Mouse (Mus musculus) adrenal gland, adult 18-20 months (tissue): ENCODE measurements around the gene Ndst4. TPM values are rescaled to one million over a fixed set of nuclear protein-coding genes. Genes with fewer than 3 reads are reported as not detected.

ENCODE experiments used
- DNase-seq, 2 experiments: peaks; one replicate each; pipeline ENCODE4 v3.0.0; 2021 to 2022; ENCODE audit warnings: low spot score in 2 of 2
- total RNA-seq, 2 experiments: library from RNA; stranded (reverse); gene quantifications; 1 replicate in 1 of 2; 2 replicates in 1 of 2; pipeline ENCODE4 v1.2.3; 2021

Gene Ndst4
- total RNA-seq, 2 experiments from 2014 or later = not detected

DNA sequence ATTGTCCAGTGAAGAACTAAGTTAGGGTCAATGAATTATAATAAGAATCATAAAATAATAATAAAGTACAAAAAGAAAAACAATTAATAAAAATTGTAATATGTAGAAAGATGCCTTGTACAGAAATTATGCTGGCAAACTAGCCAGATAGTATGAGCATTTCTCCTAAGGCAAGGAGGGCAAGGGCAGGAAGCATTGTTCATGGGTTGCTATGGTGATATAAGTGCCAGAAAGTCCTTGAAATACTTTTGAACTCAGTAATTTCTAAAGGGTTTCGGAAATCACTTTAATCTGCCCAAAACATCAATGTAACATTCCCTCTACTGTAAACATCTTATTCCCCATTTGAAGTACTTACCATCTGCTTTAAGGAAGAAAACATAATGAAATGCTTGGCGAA lies 319.1 kb downstream of the Ndst4 start:
- no peak for DNase-seq

DNA sequence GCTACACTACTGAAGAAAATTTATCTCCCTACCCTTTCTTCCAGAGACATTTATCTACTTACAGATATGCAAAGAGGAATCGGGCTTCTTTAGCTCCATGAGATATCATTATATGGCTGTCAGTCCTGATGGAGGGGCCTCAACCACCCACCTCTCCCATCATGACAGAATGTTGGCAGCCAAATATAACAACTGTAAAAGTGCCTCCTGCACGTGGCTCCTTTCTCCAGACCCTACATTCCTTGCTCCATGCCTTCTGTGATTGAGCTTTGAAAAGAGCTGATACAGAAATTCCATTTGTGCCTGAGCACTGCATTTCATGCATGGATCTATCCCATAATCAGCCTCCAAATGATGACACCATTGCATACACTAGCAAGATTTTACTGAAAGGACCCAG lies 331.1 kb downstream of the Ndst4 start:
- no peak for DNase-seq

- DNase-seq = no peak
These were observed 340.7 kb downstream of the Ndst4 start for GRCm38 (mm10) chr3:125744468-125745141.

DNA sequence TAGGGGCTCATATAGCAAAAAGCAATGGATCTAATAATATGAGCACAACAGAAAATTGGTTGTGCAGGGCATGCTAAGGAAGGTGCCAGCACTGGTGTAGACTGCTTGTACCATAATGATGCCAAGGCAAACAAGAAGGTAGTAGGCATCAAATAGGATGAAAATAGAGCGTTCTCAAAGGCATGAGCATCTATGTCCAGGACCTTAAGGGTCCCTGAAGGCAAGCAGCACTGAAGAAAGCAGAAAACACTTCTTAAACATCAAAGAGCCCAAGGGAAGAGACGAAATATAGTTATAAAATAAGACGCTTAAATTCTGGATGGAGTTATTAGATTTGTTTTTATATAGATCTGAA lies 341.2 kb downstream of the Ndst4 start:
- DNase-seq = no peak

- no peak for DNase-seq
These were observed 342.5 kb downstream of the Ndst4 start for GRCm38 (mm10) chr3:125746367-125746766.

GRCm38 (mm10) chr3:125756911-125757310 lies 353.0 kb downstream of the Ndst4 start:
- DNase-seq = no peak

GRCm38 (mm10) chr3:125760711-125761110 lies 356.8 kb downstream of the Ndst4 start:
- DNase-seq = no peak
